Mouse (Mus musculus): ENCODE measurements around the gene Eef1b2.

GRCm38 (mm10) chr1:63176604-63177421, at the start of gene Eef1b2, which contains the start of gene Ndufs1:
- TF ChIP-seq FLI1 (IDR thresholded peaks at IDR 0.05; ENCODE audit: low read length) (no peak), GATA1 (IDR thresholded peaks at IDR 0.05; ENCODE audit: borderline replicate concordance, low read length) (no peak)
